Mouse (Mus musculus): ENCODE measurements at regions not wholly inside any gene's neighbourhood (a gene's known extent, or its start where the extent isn't known, plus 50 kb on each side); places are given as distances from the start of the nearest gene placed in this dataset.
A peak's percentile ranks its signal among the peaks of the same experiment; 100 is the strongest.

DNA sequence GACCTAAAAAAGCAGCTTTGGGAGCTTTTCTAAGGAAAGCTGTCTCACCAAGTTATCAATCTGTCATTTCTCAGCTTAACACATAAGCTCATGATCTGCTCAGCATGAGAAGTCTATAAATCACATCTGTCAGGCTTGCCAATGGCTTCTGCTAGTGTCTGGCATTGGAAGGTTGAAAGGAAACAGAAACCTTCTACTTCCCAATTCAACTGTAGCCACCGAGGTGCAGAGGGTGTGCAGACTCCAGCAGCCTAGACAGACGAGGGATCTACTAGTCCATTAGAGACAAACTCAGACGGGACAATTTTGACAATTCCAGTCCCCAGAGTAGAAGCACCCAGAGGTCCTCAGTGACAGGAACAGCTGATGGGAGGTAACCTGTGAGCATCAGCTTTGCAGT, 103.0 kb downstream of the Nab1 start:
- no peak for DNase-seq (ENCODE audit: inconsistent ontology term)

DNA sequence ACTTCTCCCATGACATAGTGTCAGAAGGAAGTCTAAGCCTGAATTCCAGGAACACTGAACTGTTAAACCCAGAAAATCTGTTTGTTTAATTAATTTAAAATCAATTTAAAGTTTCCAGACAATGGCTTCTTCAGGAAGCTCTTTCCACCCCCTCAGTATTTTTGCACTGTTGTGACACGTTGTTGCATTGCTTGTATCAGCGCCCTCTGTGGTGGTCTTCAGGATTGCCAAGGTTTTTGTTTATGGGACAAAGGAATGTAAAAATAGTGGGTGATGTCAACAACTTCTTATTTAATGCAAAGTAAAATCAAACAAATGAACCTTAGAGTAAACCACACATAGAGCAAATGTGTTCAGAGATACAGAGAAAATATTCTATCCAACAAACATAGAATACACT, 107.5 kb downstream of the Nab1 start:
- no peak for DNase-seq (ENCODE audit: inconsistent ontology term)

DNA sequence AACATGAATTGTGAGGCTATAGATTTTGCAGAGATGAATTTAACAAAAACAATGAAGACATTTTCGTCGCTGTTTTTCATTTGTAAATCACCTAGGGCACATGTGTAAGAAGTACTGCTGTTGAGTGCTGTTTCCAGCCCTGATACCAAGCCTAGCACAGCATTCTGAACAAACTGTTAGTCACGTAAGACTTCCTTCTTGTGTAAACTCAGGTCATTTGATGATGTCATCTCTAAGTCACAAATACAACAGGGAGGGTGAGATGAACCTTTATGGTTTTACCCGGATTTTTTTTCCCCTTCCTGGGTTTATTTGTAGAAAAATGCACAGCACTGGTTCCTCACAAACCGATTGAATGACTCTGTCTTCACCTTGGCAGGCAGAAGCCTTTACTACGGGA, 111.6 kb downstream of the Nab1 start:
- no peak for DNase-seq (ENCODE audit: inconsistent ontology term)

DNA sequence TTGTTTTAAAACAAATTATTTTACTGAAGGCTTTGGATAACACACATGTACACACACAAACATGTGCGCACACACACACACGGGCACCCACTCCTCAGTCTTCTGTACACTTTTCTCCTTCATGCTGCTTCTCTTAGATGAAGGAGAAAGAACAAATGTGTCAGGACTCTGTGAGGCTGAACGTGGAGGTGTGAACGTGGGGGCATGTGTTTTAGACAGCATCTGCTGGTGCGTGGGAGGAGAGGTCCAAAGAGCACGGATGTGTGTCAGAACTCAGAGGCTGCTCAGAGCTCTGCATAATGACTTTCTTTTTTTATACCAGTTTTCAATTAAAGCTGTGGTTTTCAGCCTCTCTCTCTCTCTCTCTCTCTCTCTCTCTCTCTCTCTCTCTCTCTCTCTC, 112.4 kb downstream of the Nab1 start:
- DNase-seq (ENCODE audit: inconsistent ontology term): no peak

DNA sequence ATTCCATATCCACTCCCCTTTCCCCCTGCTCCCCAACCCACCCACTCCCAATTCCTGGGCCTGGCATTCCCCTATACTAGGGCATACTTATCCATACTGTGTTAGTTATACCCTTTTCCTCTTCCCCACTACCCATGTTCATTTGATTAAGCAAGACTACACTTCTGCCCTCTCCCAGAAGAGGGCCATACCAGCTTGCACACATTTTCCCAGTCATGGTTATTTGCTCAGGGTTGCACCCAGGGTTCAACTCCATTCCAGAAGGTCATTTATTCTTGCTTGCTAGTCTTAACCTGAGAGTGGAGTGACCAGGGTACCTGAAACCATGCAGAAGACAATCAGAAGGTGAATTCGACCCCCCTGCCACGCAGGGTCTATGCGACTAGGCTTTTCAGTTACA, 113.4 kb downstream of the Nab1 start:
- DNase-seq (ENCODE audit: inconsistent ontology term): no peak

DNA sequence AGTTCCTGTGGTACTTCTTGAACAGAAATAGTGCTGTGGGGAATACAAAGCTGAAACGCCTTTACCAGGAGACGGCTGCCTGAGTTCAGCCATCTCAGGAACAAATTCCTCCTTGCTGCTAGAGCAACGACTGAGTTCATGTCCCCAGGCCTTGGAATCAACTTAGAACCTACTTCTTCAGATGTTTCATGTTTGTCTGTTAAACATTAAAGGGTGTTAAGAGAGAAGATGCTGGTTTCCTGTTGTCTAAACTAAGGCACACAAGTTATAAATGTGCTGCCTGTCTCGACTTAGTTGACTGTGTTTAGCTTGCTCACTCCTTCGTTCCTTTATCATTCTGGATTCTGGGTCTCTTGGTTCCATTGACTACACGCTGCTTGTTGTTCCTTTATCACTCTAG, 125.2 kb downstream of the Nab1 start:
- DNase-seq (ENCODE audit: inconsistent ontology term): no peak

DNA sequence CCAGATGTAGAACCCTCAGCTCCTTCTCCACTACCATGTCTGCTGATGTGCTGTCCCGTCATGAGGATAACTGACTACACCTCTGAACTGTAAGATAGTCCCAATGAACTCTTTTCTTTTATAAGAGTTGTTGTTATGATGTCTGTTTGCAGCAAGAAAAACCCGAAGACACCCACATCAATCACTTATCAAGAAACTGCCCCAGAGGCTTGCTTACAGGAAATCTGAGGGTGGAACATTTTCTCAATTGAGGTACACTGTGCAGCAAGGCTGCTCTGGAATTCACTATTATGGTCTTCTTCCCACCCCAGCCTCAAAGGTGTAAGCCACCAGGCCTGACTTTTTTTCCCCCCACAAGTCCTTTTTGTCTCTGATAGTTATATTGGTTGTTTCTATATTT, 125.8 kb downstream of the Nab1 start:
- no peak for DNase-seq (ENCODE audit: inconsistent ontology term)

DNA sequence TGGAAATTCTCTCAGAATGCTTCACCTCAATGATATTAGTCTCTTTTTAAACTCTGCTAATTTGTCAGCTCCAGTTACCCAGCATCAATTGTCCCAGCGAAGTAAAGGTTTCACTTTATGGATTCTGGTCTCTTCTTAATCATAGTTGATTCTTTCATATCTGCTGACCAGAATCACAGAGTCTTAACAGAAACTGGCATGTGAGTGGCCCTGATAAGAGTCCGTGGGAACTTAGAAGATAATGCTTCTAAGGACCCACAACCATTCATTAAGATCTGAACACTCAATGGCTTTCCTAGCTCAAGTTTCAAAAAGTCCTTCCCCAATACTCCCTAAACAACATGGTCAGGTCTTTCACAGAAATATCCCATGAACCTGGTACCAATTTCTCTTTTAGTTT, 126.7 kb downstream of the Nab1 start:
- DNase-seq (ENCODE audit: inconsistent ontology term): no peak

DNA sequence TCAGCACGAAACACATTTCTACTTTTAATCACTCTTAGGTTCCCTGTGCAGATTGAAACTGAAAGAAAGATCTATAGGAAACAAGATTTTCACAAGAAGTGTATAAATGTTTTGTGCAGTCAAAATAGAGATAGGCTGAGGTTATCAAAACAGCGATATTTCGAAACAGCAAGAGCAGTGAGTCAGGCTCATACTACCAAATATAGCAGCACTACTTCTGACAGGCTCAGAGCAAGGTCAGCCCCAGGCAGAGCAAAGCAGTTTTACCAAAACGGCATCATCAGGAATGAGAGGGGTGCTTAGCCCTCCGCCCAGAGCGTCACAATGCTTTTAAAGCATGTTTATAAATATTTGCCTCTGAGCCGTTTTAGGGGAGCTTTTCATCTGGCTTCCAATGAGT, 133.4 kb upstream of the Gls start:
- no peak for DNase-seq (ENCODE audit: inconsistent ontology term)

DNA sequence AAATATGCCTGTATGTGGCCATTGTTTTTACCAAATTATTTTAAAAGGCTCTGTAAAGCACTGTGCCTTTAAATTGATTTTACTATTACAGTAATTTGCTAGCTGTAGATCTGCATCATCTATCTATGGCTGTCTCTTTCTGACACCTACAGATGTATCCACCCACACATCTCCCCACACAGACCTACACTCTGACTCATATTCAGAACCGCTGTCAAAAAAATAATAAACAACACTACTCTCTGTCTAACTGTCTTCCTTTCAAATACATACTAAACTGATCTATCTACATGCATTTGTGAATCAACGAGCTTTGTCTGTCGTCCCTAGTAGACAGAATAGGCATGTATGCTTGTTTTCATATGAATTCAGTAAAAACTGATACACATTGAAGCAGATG, 130.6 kb upstream of the Gls start:
- no peak for DNase-seq (ENCODE audit: inconsistent ontology term)

DNA sequence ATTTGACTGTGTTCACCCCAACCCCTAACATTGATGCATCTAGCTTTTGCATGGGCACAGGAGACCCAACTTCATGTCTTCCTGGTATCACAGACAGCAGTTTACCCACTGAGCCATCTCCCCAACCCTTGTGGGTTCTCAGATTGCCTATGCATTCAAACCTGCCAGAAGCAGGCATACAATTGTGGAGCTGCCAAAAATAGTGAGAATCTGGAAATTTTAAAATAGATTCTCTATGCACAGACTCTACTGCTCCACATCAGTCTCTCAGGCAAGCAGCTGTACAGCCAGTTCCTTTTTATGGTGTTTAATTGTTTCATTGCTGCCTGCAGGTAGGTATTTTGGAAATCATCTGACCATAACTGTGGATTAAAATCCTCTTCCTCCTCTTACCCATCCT, 129.9 kb upstream of the Gls start:
- DNase-seq (ENCODE audit: inconsistent ontology term): no peak

DNA sequence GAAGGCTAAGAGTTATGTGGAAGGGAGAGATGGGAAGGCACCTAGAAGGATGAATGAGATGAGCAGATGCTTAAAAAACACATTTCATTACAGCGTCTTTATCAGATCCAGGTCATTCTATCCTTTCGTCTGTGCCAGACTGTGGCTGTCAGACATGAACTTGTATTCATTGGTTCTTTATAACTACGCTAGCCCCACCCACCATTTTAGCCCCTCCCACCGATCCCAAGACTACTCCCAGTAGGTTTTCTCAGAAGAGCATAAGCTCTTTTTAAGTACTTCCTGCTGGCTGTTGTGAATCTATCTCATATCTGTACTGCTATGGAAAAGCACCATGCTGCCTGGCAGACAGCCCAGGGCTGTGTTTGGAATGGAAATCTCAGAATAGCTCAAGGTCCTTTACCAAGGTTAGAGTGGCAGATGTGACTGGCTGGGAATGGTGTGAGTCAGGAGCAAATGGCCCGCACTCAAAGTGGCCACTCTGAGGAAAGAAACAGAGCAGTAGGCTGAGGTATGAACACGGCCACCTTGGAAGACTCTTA, 121.1 kb upstream of the Gls start:
- DNase-seq (ENCODE audit: inconsistent ontology term): no peak

DNA sequence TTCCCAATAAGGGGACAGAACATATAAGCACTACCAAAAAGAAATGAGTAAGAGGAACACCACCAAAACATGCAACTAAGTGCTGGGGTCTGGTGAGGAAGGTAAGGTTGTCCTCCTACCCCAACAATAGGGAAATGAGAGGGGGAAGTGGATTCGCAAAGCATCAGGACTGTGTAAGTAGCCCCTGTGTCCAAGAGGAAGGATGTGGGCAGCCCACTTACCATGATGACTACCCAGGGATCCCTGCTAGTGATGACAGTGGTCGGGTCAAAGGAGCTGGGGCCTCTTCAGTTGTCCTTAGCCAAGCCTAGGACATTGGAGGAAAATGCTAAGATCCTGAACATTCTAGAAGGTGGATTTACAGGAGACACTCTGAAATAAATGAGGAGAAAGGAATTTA, 109.1 kb upstream of the Gls start:
- DNase-seq (ENCODE audit: inconsistent ontology term): no peak

DNA sequence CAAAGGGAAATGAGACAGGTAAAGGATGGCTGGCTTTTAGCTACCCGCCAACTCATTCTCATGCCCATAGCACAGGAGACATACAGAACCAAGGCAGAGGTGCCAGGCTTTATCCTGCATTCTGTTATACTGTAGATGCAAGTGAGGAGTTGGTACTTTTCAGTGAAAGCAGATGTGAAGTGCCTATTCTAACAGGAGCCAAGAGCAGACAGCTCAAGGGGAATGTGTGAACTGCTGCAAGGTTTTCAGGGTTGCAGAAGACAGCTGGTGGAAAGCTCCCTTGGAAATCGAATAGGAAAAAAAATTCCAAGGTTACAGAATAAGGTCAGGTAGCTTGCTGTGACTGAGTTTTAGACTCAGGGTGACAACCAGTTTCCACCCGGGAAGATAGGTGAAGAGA, 105.7 kb upstream of the Gls start:
- DNase-seq (ENCODE audit: inconsistent ontology term): no peak

DNA sequence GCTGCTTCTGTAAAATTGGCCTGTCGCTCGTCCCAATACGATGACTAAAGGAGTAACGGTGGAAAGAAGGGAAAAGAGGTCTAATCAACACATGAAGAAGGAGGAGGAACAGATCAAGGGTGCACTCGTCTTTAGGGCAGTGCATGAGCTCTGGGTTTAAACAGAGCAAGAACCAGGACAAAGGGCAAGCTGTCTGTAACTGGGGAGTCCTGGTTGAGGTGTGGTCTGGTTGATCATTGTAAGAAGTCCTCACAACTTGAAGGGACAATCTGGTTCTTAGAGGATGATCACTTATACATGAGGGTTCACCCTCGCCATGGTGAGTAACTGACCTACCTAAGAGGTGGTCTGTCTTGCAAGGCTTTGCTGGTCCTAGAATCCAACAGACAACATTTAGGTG, 105.2 kb upstream of the Gls start:
- no peak for DNase-seq (ENCODE audit: inconsistent ontology term)

DNA sequence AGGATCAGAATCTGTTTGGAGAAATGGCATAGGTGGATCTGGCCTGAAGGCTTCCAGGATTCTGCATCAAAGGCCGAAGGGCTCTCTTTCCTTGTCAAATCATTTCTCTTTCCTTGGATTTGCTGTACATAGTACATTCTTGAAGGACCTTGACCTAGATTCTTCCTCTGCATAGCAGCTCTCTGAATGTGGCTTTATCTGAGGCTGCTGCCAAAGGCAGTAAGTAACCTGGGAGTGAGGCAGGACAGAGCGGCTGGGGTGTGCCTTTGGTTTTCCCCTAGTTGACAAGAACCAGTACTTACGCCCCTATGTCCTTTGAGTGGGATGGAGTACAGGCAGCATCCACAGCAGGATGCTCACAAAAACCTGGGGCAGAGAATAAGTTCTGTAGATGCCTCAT, 103.7 kb upstream of the Gls start:
- no peak for DNase-seq (ENCODE audit: inconsistent ontology term)

DNA sequence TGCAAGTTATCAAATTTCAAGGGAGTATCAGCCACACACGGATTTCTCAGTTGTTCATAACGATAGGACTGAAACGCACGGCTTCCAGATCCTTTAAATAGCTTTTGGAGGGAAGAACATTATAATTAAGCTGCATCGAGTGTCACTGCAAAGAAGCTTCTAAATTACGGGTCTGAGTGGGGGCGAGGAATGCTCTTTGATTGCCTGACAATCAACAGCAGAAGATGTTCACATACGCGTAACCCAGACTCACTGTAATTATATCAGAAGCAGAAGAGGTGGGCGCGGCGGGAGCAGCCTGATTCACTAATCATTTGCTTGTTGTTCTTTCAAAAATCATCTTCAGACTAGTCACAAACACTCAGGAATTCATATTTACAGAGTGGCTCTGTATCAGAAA, 99.0 kb upstream of the Gls start:
- DNase-seq (ENCODE audit: inconsistent ontology term): no peak

DNA sequence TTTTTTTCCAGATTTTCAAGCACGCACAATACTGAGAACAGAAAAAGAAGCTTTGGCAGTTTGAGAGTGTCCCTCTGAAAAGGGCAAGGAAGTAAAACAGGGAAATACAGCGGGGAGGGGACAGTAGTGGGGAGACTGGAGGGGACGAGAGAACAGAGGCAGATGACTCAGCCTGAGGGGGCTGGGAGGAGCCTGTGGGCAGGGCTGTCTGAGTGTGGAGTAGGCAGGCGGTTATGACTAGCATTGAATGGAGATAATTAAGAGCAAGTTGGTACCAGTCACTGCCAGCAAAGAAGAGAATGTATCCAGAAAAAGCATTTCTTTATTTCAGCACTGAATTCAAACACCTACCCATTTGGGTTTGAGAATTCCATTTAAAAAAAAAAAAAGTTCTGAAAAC, 98.4 kb upstream of the Gls start:
- peak; percentile 76 for DNase-seq (ENCODE audit: inconsistent ontology term)

DNA sequence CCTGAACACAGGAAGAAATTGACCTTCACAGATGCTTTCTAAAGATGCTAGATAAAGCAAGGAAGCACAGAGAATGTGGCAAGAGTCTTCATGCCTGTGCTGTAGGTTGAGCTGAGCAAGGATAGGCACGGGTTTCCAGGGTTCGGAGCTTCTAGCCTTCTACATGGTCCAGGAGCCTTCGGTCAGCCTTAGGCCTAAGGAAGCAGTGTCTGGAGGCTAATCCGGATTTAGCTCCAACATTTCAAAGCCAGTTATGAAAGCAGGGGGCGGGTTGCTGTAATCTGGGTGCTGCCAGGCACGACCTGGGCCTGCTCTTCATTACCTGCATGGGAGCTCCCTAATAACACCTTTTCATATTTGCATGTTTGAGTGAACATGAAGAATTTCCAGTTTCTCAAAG, 97.5 kb upstream of the Gls start:
- DNase-seq (ENCODE audit: inconsistent ontology term): no peak

DNA sequence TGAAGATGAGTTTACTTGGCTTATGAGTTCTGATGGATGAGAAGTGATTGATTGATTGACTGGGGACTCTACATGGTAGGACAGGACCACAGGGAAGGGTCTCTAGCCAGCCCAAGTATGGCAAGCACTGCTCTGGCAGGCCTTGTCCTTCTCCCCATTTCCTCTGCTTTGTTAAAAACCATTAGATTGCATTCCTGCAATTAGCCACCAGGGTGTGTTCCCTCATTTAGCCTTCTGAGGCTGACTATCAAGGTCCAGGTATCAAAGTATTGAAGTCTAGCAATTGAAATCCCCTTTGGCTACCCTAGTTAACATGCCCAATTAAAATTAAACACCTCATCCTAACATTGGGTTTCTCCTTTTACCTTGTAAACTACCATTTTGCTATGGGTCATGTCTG, 95.5 kb upstream of the Gls start:
- no peak for DNase-seq (ENCODE audit: inconsistent ontology term)

DNA sequence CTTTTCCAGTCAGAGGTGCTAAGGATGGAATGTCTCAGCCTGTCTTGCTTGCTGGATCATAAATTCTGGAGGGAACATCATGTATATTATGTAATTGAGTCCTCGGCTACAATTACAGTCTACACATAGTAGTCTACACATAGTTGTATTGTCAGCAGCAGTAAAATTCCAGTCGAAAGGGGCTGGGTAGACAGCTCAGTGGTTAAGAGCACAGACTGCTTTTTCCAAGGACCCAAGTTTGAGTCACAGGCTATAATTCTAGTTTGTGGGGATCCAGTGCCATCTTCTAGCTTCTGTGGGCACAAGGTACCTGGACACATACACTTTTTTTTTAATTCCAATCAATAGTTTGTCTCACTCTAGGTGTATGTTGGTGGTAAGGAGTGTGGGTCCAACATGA, 91.3 kb upstream of the Gls start:
- DNase-seq (ENCODE audit: inconsistent ontology term): no peak

DNA sequence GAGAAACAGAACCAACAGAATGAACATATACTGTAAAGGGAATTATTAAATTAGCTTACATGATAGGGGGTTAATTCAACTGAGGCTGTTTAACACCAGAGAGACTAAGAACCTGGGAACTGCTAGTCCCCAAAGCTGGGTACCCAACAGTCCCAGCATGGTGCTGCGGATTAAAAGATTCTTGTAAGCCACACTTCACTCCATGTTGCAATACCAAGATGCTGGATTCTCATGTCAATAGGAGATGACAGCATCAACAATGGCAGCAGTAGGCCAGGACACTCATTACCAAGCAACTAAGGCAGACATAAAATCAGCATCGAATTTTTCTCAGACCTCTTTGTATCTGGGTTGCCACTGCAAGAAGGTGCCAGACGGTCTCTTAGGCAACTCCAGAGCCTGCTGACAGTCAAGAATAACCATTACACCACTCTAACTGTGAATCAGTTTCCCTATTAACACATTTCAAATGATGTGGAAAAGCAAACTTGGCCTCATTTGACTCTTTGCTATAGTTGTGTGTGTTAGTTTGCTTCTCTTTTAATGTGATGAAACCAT, 79.1 kb upstream of the Gls start:
- DNase-seq (ENCODE audit: inconsistent ontology term): no peak

DNA sequence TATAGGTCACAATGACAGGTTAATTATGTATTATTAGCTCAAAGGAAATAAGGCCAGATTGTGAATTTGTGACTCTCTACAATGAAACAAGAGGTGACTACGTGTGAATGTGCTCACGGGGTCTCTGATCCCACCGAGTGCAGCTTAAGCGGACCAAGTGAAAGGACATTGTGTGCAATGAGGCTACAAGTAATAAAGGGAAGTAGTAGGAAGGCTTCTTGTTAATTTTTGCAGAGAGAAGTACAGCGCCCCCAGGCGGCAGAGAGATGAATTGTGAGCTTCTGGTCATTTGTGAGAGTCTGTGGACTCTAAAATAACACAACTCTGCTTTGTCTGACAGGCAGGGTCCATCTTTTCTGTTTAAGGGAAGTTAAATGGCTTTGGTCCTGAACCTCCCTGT, 73.9 kb upstream of the Gls start:
- no peak for DNase-seq (ENCODE audit: inconsistent ontology term)

Data from Muller cell, postnatal 12 days (primary cell).